Mouse (Mus musculus) E14TG2a.4 (cell line): Measurements from ENCODE around the gene Zdhhc18.

ENCODE experiments used
- CTCF ChIP-seq: conservative IDR thresholded peaks from 2 replicates; pipeline ENCODE4 v1.5.1; 2014; ENCODE audit warnings: low read length
- NANOG ChIP-seq: IDR thresholded peaks from 2 replicates; pipeline ENCODE4 v1.6.1; 2014; ENCODE audit warnings: borderline replicate concordance, low read length, mixed read lengths

- TF ChIP-seq CTCF (no peak), NANOG (no peak)
Observed at GRCm38 (mm10) chr4:133628517-133628916, 21.4 kb downstream of the Zdhhc18 start.
